ENCODE assay signal across 9 mouse cellular contexts in the genomic region with DNA sequence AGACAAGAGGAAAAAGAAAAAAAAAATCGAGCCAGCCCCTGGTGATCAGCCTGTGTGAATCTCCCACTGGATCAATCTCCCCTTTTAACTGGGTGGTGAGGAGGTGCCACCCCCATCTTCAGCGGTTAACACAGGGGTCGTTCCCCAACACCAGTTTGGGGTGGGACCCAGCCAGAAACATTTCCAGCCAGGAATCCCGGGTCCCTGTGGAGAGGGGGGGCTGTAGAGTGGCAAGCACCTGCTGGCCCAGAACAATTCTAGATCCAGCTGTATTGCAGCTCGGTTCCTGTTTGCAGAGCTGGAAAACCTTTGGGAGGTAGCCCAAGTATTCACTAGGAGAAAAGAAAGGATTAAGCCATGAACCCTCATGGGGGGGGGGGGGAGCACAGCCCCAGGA. TPM values are rescaled to one million over a fixed set of nuclear protein-coding genes. Genes with fewer than 3 reads are reported as not detected.
DNase-seq lines count a peak whose midpoint lies in the region; ATAC-seq and TF ChIP-seq lines count a peak whose summit lies in the region.
"Had no signal": no experiment of that assay in that cellular context is flagged by ENCODE, and none has a peak within 500 bp of the region (broad histone marks: within the 10 kb centered on the region; RNA-seq: fewer than 3 reads in every experiment).

No protein-coding gene starts in this region.

- no peaks in the 10 kb centered on the region for H3K9me3 ChIP-seq in heart, postnatal 0 days (replicated peaks; ENCODE audit: control insufficient read depth, low read length)
- H3K9me3 ChIP-seq in embryonic facial prominence, embryonic 13.5 days: no peaks in the 10 kb centered on the region
- H3K9me3 ChIP-seq in hindbrain, embryonic 11.5 days (ENCODE audit: control insufficient read depth, low read length): no peaks in the 10 kb centered on the region
- H3K9me3 ChIP-seq in midbrain, embryonic 12.5 days: no peaks in the 10 kb centered on the region

- no peaks in the 10 kb centered on the region for H3K27me3 ChIP-seq in heart, postnatal 0 days (ENCODE audit: control insufficient read depth, insufficient read depth, low read length)
- no peaks in the 10 kb centered on the region for H3K27me3 ChIP-seq in embryonic facial prominence, embryonic 13.5 days
- H3K27me3 ChIP-seq in hindbrain, embryonic 11.5 days (ENCODE audit: control insufficient read depth, insufficient read depth, low read length): no peaks in the 10 kb centered on the region
- H3K27me3 ChIP-seq in midbrain, embryonic 12.5 days: peaks cover 12% of the 10 kb centered on the region; the same call in 1 of the 2 replicates

- H3K4me1 ChIP-seq in heart, postnatal 0 days (ENCODE audit: control insufficient read depth, insufficient read depth): peaks cover 51% of the 10 kb centered on the region
- H3K4me1 ChIP-seq in embryonic facial prominence, embryonic 13.5 days: peaks cover 73% of the 10 kb centered on the region
- H3K4me1 ChIP-seq in hindbrain, embryonic 11.5 days (replicated peaks; ENCODE audit: control insufficient read depth, insufficient read depth, low read length): peaks cover 34% of the 10 kb centered on the region
- H3K4me1 ChIP-seq in midbrain, embryonic 12.5 days: peaks cover 71% of the 10 kb centered on the region

- TF ChIP-seq CTCF in heart, postnatal 0 days (IDR thresholded peaks at IDR 0.05; ENCODE audit: low read depth): no peak

- TF ChIP-seq EP300 in heart, postnatal 0 days (IDR thresholded peaks at IDR 0.05; ENCODE audit: low read depth): no peak

- H3K4me3 ChIP-seq in heart, postnatal 0 days (ENCODE audit: low read depth, low read length): no peak overlapping the region
- H3K4me3 ChIP-seq in embryonic facial prominence, embryonic 13.5 days: peak overlapping the region; percentile 90
- peak overlapping the region; percentile 82 for H3K4me3 ChIP-seq in hindbrain, embryonic 11.5 days (ENCODE audit: low read depth, low read length)
- peak overlapping the region; percentile 90 for H3K4me3 ChIP-seq in midbrain, embryonic 12.5 days

- no peaks in the 10 kb centered on the region for H3K36me3 ChIP-seq in heart, postnatal 0 days (replicated peaks; ENCODE audit: control insufficient read depth, insufficient read depth, low read length)
- H3K36me3 ChIP-seq in embryonic facial prominence, embryonic 13.5 days: no peaks in the 10 kb centered on the region
- H3K36me3 ChIP-seq in hindbrain, embryonic 11.5 days (ENCODE audit: control insufficient read depth, insufficient read depth, low read length): no peaks in the 10 kb centered on the region
- no peaks in the 10 kb centered on the region for H3K36me3 ChIP-seq in midbrain, embryonic 12.5 days

- peak overlapping the region; percentile 98 for H3K4me2 ChIP-seq in heart, postnatal 0 days (ENCODE audit: low read depth, low read length)
- peak overlapping the region; percentile 87 for H3K4me2 ChIP-seq in embryonic facial prominence, embryonic 13.5 days
- H3K4me2 ChIP-seq in hindbrain, embryonic 11.5 days (replicated peaks; ENCODE audit: low read depth, low read length): peak overlapping the region; percentile 68
- H3K4me2 ChIP-seq in midbrain, embryonic 12.5 days (replicated peaks): peak overlapping the region; percentile 95

- H3K9ac ChIP-seq in heart, postnatal 0 days (replicated peaks; ENCODE audit: low read depth, low read length): no peak overlapping the region
- peak overlapping the region; percentile 52; the same call in 1 of the 2 replicates for H3K9ac ChIP-seq in embryonic facial prominence, embryonic 13.5 days
- no peak overlapping the region; the same call in 1 of the 2 replicates for H3K9ac ChIP-seq in hindbrain, embryonic 11.5 days (ENCODE audit: low read depth, low read length)
- peak overlapping the region; percentile 93 for H3K9ac ChIP-seq in midbrain, embryonic 12.5 days (replicated peaks)

- no peak for DNase-seq in heart, postnatal 0 days (ENCODE audit: low spot score)
- DNase-seq in heart, adult 8-10 months (ENCODE audit: low spot score): no peak
- DNase-seq in hindbrain, embryonic 11.5 days (ENCODE audit: low spot score): no peak
- no peak for DNase-seq in thymus, postnatal 4 days
- DNase-seq in adrenal gland, adult 18-20 months (ENCODE audit: low spot score in 2 of 2): no peak
- no peak for DNase-seq in right cerebral cortex, postnatal 14 days
- DNase-seq: gastrocnemius, postnatal 36 days had no signal

- H3K27ac ChIP-seq in heart, postnatal 0 days (ENCODE audit: low read depth): no peak overlapping the region
- no peak overlapping the region; the same call in 1 of the 2 replicates for H3K27ac ChIP-seq in embryonic facial prominence, embryonic 13.5 days
- H3K27ac ChIP-seq in hindbrain, embryonic 11.5 days (ENCODE audit: low read depth, low read length): no peak overlapping the region
- peak overlapping the region; percentile 92 for H3K27ac ChIP-seq in midbrain, embryonic 12.5 days (replicated peaks)

- no peak for ATAC-seq in heart, postnatal 0 days (ENCODE audit: insufficient read depth, low read depth)
- ATAC-seq in embryonic facial prominence, embryonic 13.5 days (ENCODE audit: insufficient number of reproducible peaks, insufficient read depth, low FRiP score, low TSS enrichment, low read depth): no peak
- ATAC-seq in hindbrain, embryonic 11.5 days (ENCODE audit: low FRiP score): no peak
- ATAC-seq in midbrain, embryonic 12.5 days (ENCODE audit: low FRiP score, low read depth): no peak

- 50% methylated on average over 5 of the region's 5 CpGs for WGBS in heart, postnatal 0 days
- WGBS in embryonic facial prominence, embryonic 13.5 days: 25% methylated on average over 5 of the region's 5 CpGs
- WGBS in hindbrain, embryonic 11.5 days: 18% methylated on average over 5 of the region's 5 CpGs
- 16% methylated on average over 5 of the region's 5 CpGs for WGBS in midbrain, embryonic 12.5 days

RNA-seq across cellular contexts. Expression of a gene that starts 2.7 kb away (rescaled TPM):
- 21.6 and 73.8 TPM in 2 replicates for total RNA-seq in heart, postnatal 0 days (2014; rRNA removed; ENCODE audit: low replicate concordance)
- 14.3 and 15.5 TPM in 2 replicates for polyA plus RNA-seq in heart, postnatal 0 days (2015; fragmentation: Nextera tagmentation; extraction: Ambion mirVana)
- 10 to 100 TPM; 81.6 to 92.4 (median 84.5) TPM for total RNA-seq in heart, adult 8-10 months (2022)
- polyA plus RNA-seq in embryonic facial prominence, embryonic 13.5 days (2015; fragmentation: Nextera tagmentation; extraction: Ambion mirVana): 35.1 and 36.2 TPM in 2 replicates
- polyA plus RNA-seq in hindbrain, embryonic 11.5 days (2014; fragmentation: Nextera tagmentation; extraction: Ambion mirVana): 14.5 and 21.2 TPM in 2 replicates
- polyA plus RNA-seq in midbrain, embryonic 12.5 days (2016; fragmentation: Nextera tagmentation; extraction: Ambion mirVana): 24.5 and 25.1 TPM in 2 replicates
- total RNA-seq in adrenal gland, adult 18-20 months (2021): 100 to 1,000 TPM; 195 to 242 TPM

Comparison
In these comparisons a context has a peak if more than half of its experiments do, and no peak if none do; other contexts are left out.
1. H3K9ac ChIP-seq: peak in embryonic facial prominence, embryonic 13.5 days (single experiment) and midbrain, embryonic 12.5 days (single experiment); none in heart, postnatal 0 days (single experiment) and hindbrain, embryonic 11.5 days (single experiment).
2. Peak in every context shown above with its lines, with median percentiles within 50 percentile points of each other: H3K4me2 ChIP-seq.